Mouse (Mus musculus) brain, embryonic 14.5 days (tissue): ENCODE data around the gene Cramp1l.

Source experiments
- CTCF ChIP-seq: fragments of 200-500 bp; IDR thresholded peaks from 2 replicates; pipeline ENCODE4 v1.5.1; 2012; ENCODE audit warnings: inconsistent platforms, mild to moderate bottlenecking, moderate library complexity, borderline replicate concordance; ENCODE audit not compliant: insufficient read depth, insufficient read length; ENCODE audit errors: extremely low read depth
- POLR2A ChIP-seq: fragments of 200-500 bp; IDR thresholded peaks from 2 replicates; pipeline ENCODE4 v1.6.1; 2012; ENCODE audit warnings: mild to moderate bottlenecking, inconsistent platforms, borderline replicate concordance; ENCODE audit not compliant: poor library complexity, insufficient read depth, insufficient read length, severe bottlenecking; ENCODE audit errors: extremely low read depth

GRCm38 (mm10) chr17:25044879-25045278 is 29.3 kb upstream of the Cramp1l start:
- TF ChIP-seq POLR2A (no peak), CTCF (no peak)
